Mouse (Mus musculus) pancreas, adult 10 weeks (tissue): ENCODE measurements around the gene Tlr9. TPM values are rescaled to one million over a fixed set of nuclear protein-coding genes. Genes with fewer than 3 reads are reported as not detected.

Source experiments
- polyA plus RNA-seq: library from polyadenylated mRNA; stranded (reverse); fragments of 350-450 nt; fragmentation: Illumina TruSeq; extraction: RNeasy Lipid Tissue Mini Kit (QIAGEN cat#74804); gene quantifications from one replicate; pipeline ENCODE4 v1.2.3, GENCODE M21; 2015; ENCODE audit warnings: low read depth, low replicate concordance; ENCODE audit not compliant: insufficient read depth

Gene Tlr9
- not detected for polyA plus RNA-seq

DNA sequence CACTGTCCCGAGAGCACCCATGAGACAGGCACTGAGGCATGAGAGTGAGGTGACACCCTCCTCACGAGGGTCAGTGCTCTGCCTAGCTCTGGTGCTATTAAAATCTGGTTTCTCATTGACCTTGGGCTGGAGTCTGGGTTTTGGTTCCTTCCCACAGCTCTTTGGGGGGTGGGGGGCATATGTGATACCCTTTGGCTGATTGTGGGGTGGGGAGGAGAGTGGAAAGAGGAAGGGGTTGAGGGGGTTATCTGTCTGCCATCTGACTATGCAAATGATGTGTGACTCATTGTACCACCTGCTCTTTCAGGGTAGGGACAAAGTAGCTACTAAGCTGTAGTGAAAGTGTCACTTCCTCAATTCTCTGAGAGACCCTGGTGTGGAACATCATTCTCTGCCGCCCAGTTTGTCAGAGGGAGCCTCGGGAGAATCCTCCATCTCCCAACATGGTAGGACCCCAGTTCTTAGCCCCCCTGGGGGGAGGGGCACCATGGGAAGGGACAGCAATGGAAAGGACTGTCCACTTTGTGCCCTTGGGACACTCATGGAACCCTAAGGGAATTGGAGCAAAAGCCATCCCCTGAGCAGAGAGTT lies at the start of gene Tlr9:
Gene Tlr9, plus strand, starts transcription at position 338 of the 591 bp plus-strand sequence.

DNA sequence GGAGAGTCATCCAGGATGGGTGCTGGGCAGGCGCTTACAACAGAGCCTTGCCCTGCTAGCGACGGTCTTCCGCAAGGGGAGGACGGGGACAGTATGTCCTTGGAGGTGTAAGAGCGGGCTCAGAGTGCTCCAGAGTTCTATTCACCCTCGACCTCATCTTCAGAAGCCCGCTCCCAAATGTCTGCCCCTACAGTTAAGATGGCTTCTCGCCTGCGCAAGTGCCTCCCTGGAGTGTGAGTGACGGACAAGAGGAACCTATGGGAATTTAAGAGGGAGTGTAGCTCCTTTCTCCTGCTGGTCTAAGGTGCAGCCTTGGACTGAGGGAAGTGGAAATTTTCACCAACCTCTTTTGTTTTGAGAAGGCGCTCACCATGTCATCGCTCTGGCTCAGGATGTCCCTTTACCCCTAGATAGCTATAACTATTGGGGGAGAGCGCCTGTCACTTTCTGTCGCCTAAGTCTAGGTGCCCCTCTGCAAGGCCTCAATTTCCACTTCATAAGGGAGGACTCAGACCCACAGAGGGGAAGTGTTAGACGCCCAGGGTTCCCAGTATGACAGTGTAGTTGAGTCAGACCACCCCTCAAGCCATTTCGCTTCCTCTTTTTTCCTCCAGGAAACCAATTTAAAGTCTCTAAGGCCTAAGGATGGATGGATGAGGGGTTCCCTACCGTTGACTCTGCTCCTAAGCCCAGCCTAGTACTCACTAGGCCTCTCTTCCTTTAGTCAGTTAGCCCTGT lies 22.7 kb upstream of the Tlr9 start, which contains the start of gene Ppm1m:
Gene Ppm1m, minus strand, starts transcription at position 212 of the 738 bp plus-strand sequence.

DNA sequence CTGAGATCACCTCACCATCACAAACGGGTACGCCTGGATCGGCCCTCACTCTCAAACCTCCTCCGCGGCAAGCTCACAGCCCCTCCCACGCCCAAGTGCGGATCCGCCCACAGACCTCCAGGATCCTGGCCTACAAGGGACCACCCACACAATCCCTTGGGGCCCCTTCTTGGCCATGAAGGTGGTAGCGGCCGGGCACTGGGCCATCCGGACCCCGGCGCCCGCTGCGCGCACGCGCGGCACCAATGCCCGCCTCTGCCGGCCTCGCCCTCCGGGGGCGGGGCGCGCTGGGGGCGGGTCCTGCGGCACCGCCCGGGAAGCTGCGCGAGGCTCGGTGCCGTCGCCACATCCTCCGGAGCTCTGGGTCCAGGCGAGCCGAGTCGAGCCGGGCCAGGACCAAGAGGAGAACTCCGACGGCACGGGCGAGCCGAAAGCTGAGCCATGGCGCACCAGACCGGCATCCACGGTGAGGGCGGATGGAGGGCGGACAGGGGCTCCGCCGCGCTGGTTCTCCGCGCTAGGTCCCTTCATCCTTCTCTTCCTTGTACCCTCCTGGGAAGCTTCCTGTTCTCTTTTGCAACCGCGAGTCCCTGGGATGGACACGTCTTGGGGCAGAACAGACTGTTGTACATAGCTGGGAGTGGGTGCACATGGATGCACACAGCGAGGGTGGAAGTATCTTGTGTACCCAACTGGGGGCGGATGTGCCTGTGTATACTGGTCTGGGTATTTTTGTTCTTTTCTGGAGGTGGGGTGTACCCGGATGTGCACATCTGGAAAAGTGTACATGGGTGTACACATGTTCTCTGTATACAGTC lies 19.4 kb upstream of the Tlr9 start, which contains the start of gene Twf2:
Gene Twf2, plus strand, starts transcription at position 290 of the 818 bp plus-strand sequence.

Other genes starting within 250 kb of the Tlr9 start
- gene Col6a4, start 125.8 kb upstream of the Tlr9 start, polyA plus RNA-seq = not detected
- gene Glyctk, start 64.5 kb upstream of the Tlr9 start, polyA plus RNA-seq = not detected
- 8.1 TPM for gene Wdr82, start 51.7 kb upstream of the Tlr9 start, polyA plus RNA-seq
- 10.4 TPM for gene Ppm1m, start 22.9 kb upstream of the Tlr9 start, polyA plus RNA-seq
- 7.6 TPM for gene Twf2, start 19.5 kb upstream of the Tlr9 start, polyA plus RNA-seq
- gene Alas1, start 26.1 kb downstream of the Tlr9 start, polyA plus RNA-seq = 11.3 TPM
- 1.6 TPM for gene Poc1a, start 58.5 kb downstream of the Tlr9 start, polyA plus RNA-seq
- 6.9 TPM for gene Dusp7, start 146.0 kb downstream of the Tlr9 start, polyA plus RNA-seq
- gene Rpl29, start 206.9 kb downstream of the Tlr9 start, polyA plus RNA-seq = 331 TPM
- 5.6 TPM for gene Acy1, start 215.7 kb downstream of the Tlr9 start, polyA plus RNA-seq
- 17.9 TPM for gene Abhd14b, start 224.9 kb downstream of the Tlr9 start, polyA plus RNA-seq
- 9.6 TPM for gene Abhd14a, start 225.1 kb downstream of the Tlr9 start, polyA plus RNA-seq
- gene Pcbp4, start 230.7 kb downstream of the Tlr9 start, polyA plus RNA-seq = 18.9 TPM
- not detected for gene Gpr62, start 243.3 kb downstream of the Tlr9 start, polyA plus RNA-seq